Mouse (Mus musculus) heart, embryonic 14.5 days (tissue): ENCODE measurements at regions not wholly inside any gene's neighbourhood (a gene's known extent, or its start where the extent isn't known, plus 50 kb on each side); places are given as distances from the start of the nearest gene placed in this dataset.

ENCODE experiments used
- ATAC-seq: fragments of 200-750 bp; cut with Nextera tagmentation; 2 replicates; pipeline ENCODE4 v1.8.0; 2017; ENCODE audit warnings: low read depth, moderate TSS enrichment; ENCODE audit not compliant: insufficient number of reproducible peaks, insufficient read depth, low FRiP score
- H3K27ac ChIP-seq, 2 experiments: fragments of 200-500 bp in 1 of 2; fragments of 300-500 bp in 1 of 2; sonication (generic) in 1 of 2; replicated peaks in 1 of 2; 2 replicates each; pipeline ENCODE4 v1.5.1; 2012 to 2014; ENCODE audit warnings: low read depth in 2 of 2, low read length in 2 of 2, control low read depth in 1 of 2, mild to moderate bottlenecking in 1 of 2, mixed read lengths in 1 of 2; ENCODE audit not compliant: control insufficient read depth in 1 of 2, insufficient read depth in 1 of 2
- H3K27me3 ChIP-seq: fragments of 300-500 bp; sonication (generic); 2 replicates; pipeline ENCODE4 v1.6.1; 2014; ENCODE audit warnings: mild to moderate bottlenecking, low read length, control low read depth; ENCODE audit not compliant: control insufficient read depth, insufficient read depth
- H3K36me3 ChIP-seq: fragments of 300-500 bp; sonication (generic); 2 replicates; pipeline ENCODE4 v1.6.1; 2014; ENCODE audit warnings: mild to moderate bottlenecking, control low read depth, low read length, mixed read lengths; ENCODE audit not compliant: control insufficient read depth, insufficient read depth
- H3K4me1 ChIP-seq, 2 experiments: fragments of 200-500 bp in 1 of 2; fragments of 300-500 bp in 1 of 2; sonication (generic) in 1 of 2; 2 replicates each; pipeline ENCODE4 v1.6.1; 2012 to 2014; ENCODE audit warnings: low read length in 2 of 2, control low read depth in 1 of 2, mixed read lengths in 1 of 2; ENCODE audit not compliant: control insufficient read depth in 2 of 2, insufficient read depth in 2 of 2
- H3K4me2 ChIP-seq: fragments of 300-500 bp; sonication (generic); 2 replicates; pipeline ENCODE4 v1.6.1; 2014; ENCODE audit warnings: mild to moderate bottlenecking, low read length
- H3K4me3 ChIP-seq, 2 experiments: fragments of 200-500 bp in 1 of 2; fragments of 300-500 bp in 1 of 2; sonication (generic) in 1 of 2; 2 replicates each; pipeline ENCODE4 v1.5.1; 2012 to 2014; ENCODE audit warnings: low read length in 2 of 2, mild to moderate bottlenecking in 2 of 2, control low read depth in 1 of 2, low read depth in 1 of 2, moderate library complexity in 1 of 2; ENCODE audit not compliant: control insufficient read depth in 1 of 2, insufficient read depth in 1 of 2
- H3K9ac ChIP-seq: fragments of 300-500 bp; sonication (generic); 2 replicates; pipeline ENCODE4 v1.6.1; 2014; ENCODE audit warnings: mild to moderate bottlenecking, low read length
- H3K9me3 ChIP-seq: fragments of 300-500 bp; sonication (generic); 2 replicates; pipeline ENCODE4 v1.6.1; 2016; ENCODE audit warnings: low read length, control low read depth; ENCODE audit not compliant: control insufficient read depth
- WGBS: fragments of 180-500 bp; shearing (Covaris S2); extraction: QIAGEN DNeasy Blood & Tissue Kit; methylation state at CpG from one replicate; pipeline ENCODE4 v1.1.7; 2014; 5-methylcytosine and 5-hydroxymethylcytosine counted together

DNA sequence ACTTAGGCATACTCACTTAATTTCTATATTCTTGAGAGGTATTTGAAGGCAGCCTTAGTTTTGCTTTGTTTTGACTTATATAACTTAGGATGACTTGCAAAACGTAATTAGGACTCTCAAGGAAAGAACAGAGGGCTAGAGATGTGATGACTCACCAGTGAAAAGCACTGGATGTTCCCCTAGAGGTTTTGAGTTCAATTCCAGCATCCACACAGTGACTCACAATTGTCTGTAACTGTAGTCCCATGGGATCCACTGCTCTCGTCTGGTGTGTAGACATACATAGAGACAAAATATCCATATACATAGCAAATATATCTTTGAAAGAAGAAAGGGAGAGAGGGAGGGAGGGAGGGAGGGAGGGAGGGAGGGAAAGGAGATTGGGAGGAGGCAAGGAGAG lies 282.7 kb upstream of the 4930452B06Rik start:
- no peak for ATAC-seq
- Histone ChIP-seq H3K9ac (no peak overlapping the region), H3K27ac (no peak overlapping the region), H3K9me3 (no peaks in the 10 kb centered on the region), H3K4me1 (peaks cover 0 to 10% of the 10 kb centered on the region in 2 experiments; a peak in 3 of 4 replicates), H3K4me2 (no peak overlapping the region), H3K4me3 (no peak overlapping the region), H3K36me3 (no peaks in the 10 kb centered on the region), H3K27me3 (no peaks in the 10 kb centered on the region)
- 66% methylated on average over 2 of the region's 2 CpGs for WGBS

GRCm38 (mm10) chr14:8946851-8947625 lies 281.0 kb upstream of the 4930452B06Rik start:
- ATAC-seq: no peak
- Histone ChIP-seq H3K4me3 (no peak overlapping the region), H3K9me3 (no peaks in the 10 kb centered on the region), H3K36me3 (no peaks in the 10 kb centered on the region), H3K27ac (no peak overlapping the region), H3K4me1 (no peaks in the 10 kb centered on the region; a peak in 1 of 4 replicates), H3K27me3 (no peaks in the 10 kb centered on the region), H3K4me2 (no peak overlapping the region), H3K9ac (no peak overlapping the region)
- 70% methylated on average over 5 of the region's 5 CpGs for WGBS

- no peak for ATAC-seq
- 26% methylated on average over 5 of the region's 5 CpGs for WGBS
- H3K36me3 ChIP-seq: no peaks in the 10 kb centered on the region
- no peaks in the 10 kb centered on the region for H3K27me3 ChIP-seq
- H3K9me3 ChIP-seq: no peaks in the 10 kb centered on the region
- H3K4me1 ChIP-seq: 0 out of 4 replicates have a peak, but pooled peaks cover 0 to 3% of the 10 kb centered on the region in 2 experiments
- H3K9ac ChIP-seq: no peak overlapping the region
- no peak overlapping the region for H3K27ac ChIP-seq
- no peak overlapping the region; the same call in 1 of the 2 replicates for H3K4me2 ChIP-seq
- H3K4me3 ChIP-seq: no peak overlapping the region
Measured at GRCm38 (mm10) chr14:8935121-8935520, 269.1 kb upstream of the 4930452B06Rik start.
